In the genomic region with DNA sequence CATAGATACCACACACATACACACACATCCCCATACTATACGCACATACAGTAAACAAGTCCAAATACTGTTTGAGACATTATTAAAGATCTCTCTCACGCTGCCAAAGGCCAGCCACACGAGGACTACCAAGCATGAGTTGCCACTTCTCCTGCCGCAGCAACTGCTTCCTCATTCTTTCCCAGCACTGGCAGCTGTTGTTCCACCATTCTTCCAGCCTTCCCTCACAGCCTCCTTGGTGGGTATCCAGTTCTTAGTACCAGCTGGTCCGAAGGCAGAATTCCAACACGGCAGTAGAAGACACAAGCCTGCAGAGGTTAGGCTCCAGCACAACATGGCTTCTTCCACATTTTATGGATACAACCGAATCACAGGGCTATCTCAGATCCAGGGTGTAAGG, we compare ENCODE assay signal across 22 mouse cellular contexts. TPM values are rescaled to one million over a fixed set of nuclear protein-coding genes. Genes with fewer than 3 reads are reported as not detected.
DNase-seq lines count a peak whose midpoint lies in the region; ATAC-seq and TF ChIP-seq lines count a peak whose summit lies in the region.
"Had no signal": no experiment of that assay in that cellular context is flagged by ENCODE, and none has a peak within 500 bp of the region (broad histone marks: within the 10 kb centered on the region; RNA-seq: fewer than 3 reads in every experiment).

No protein-coding gene starts in this region.

- H3K4me3 ChIP-seq in megakaryocyte, embryonic 14.5 days (replicated peaks): peak overlapping the region; percentile 50
- no peak overlapping the region for H3K4me3 ChIP-seq in layer of hippocampus, adult 2 months
- no peak overlapping the region for H3K4me3 ChIP-seq in myocyte
- H3K4me3 ChIP-seq: embryonic facial prominence, embryonic 15.5 days; forebrain, embryonic 10.5 days; heart, embryonic 15.5 days; hindbrain, embryonic 10.5 days; midbrain, embryonic 15.5 days; stomach, embryonic 15.5 days had no signal

- H3K27me3 ChIP-seq in megakaryocyte, embryonic 14.5 days (replicated peaks): no peaks in the 10 kb centered on the region
- peaks cover 4% of the 10 kb centered on the region for H3K27me3 ChIP-seq in myocyte (ENCODE audit: control insufficient read depth, insufficient read depth, insufficient read length)
- H3K27me3 ChIP-seq: embryonic facial prominence, embryonic 15.5 days; heart, embryonic 15.5 days; midbrain, embryonic 15.5 days; stomach, embryonic 15.5 days had no signal

- no peak overlapping the region for H3K27ac ChIP-seq in layer of hippocampus, adult 2 months
- H3K27ac ChIP-seq: embryonic facial prominence, embryonic 15.5 days; forebrain, embryonic 10.5 days; heart, embryonic 15.5 days; hindbrain, embryonic 10.5 days; macrophage; midbrain, embryonic 15.5 days; stomach, embryonic 15.5 days had no signal

- TF ChIP-seq CTCF in layer of hippocampus, adult 2 months (conservative IDR thresholded peaks at IDR 0.05): no peak

- no peak overlapping the region for H3K4me2 ChIP-seq in myocyte (ENCODE audit: low read depth)
- H3K4me2 ChIP-seq: embryonic facial prominence, embryonic 15.5 days; heart, embryonic 15.5 days; liver, embryonic 11.5 days; midbrain, embryonic 15.5 days; stomach, embryonic 15.5 days had no signal

- H3ac ChIP-seq in myocyte (ENCODE audit: control insufficient read depth, insufficient read length): no peak overlapping the region

- peaks cover 24% of the 10 kb centered on the region for H3K36me3 ChIP-seq in megakaryocyte, embryonic 14.5 days (replicated peaks; ENCODE audit: low read length)
- no peaks in the 10 kb centered on the region for H3K36me3 ChIP-seq in myocyte (ENCODE audit: control insufficient read depth, insufficient read depth)
- H3K36me3 ChIP-seq: embryonic facial prominence, embryonic 15.5 days; forebrain, embryonic 10.5 days; heart, embryonic 15.5 days; hindbrain, embryonic 10.5 days; midbrain, embryonic 15.5 days; stomach, embryonic 15.5 days had no signal

- H3K79me2 ChIP-seq in myocyte (ENCODE audit: control insufficient read depth, insufficient read depth): no peaks in the 10 kb centered on the region

- no peak for DNase-seq in frontal cortex, postnatal 10 days (ENCODE audit: low spot score in 2 of 2)
- DNase-seq in layer of hippocampus, adult 2 months (ENCODE audit: low spot score in 2 of 2): peak; percentile 39 to 52
- DNase-seq in spleen, postnatal 4 days (ENCODE audit: low spot score in 2 of 2): no peak
- DNase-seq: adrenal gland, postnatal 10 days; cerebellum, adult 2 months; heart, adult 18-20 months; kidney, adult 2 months; kidney, postnatal 14 days; lung, adult 2 months; thymus, adult 2 months had no signal

- peaks cover 15% of the 10 kb centered on the region for H3K9me3 ChIP-seq in megakaryocyte, embryonic 14.5 days
- H3K9me3 ChIP-seq: embryonic facial prominence, embryonic 15.5 days; heart, embryonic 15.5 days; hindbrain, embryonic 10.5 days; midbrain, embryonic 15.5 days; stomach, embryonic 15.5 days had no signal

- peak; percentile 75 for ATAC-seq in frontal cortex, adult (ENCODE audit: low TSS enrichment)
- ATAC-seq in megakaryocyte, adult 5-6 weeks (ENCODE audit: poor library complexity, severe bottlenecking): no peak
- ATAC-seq: midbrain, embryonic 15.5 days had no signal

- H3K4me1 ChIP-seq in megakaryocyte, embryonic 14.5 days: peaks cover 30% of the 10 kb centered on the region
- H3K4me1 ChIP-seq: embryonic facial prominence, embryonic 15.5 days; heart, embryonic 15.5 days; hindbrain, embryonic 10.5 days; midbrain, embryonic 15.5 days; stomach, embryonic 15.5 days had no signal

- no peak for TF ChIP-seq POLR2A in myocyte (IDR thresholded peaks at IDR 0.05; ENCODE audit: insufficient read length, low read depth)

TF ChIP-seq in myocyte, 11 proteins besides CTCF, POLR2A, EP300 and RAD21:
- TF ChIP-seq SRF (IDR thresholded peaks at IDR 0.05; ENCODE audit: control insufficient read depth, insufficient read length, low read depth) (no peak), MYOG (IDR thresholded peaks at IDR 0.05; ENCODE audit: control insufficient read depth in 1 of 3, insufficient read depth in 1 of 3, insufficient read length in 2 of 3, low read depth in 2 of 3) (peak; percentile 82 to 96 (median 87)), TCF3 (IDR thresholded peaks at IDR 0.05; ENCODE audit: insufficient read length, low read depth) (no peak), MYOD1 (IDR thresholded peaks at IDR 0.05; ENCODE audit: control insufficient read depth in 1 of 3, insufficient read length in 2 of 3, low read depth in 2 of 3) (peak; percentile 31 to 90 (median 79))

RNA-seq across cellular contexts. Expression of a gene that starts 14.2 kb away (rescaled TPM):
- 1.5 and 3.5 TPM in 2 replicates for polyA plus RNA-seq in megakaryocyte, embryonic 14.5 days (2012; ENCODE audit: insufficient read depth, low replicate concordance)
- total RNA-seq in megakaryocyte, adult 5-6 weeks (2015): 15.1 and 18.4 TPM in 2 replicates
- 24.4 and 26.4 TPM in 2 replicates for total RNA-seq in megakaryocyte, adult 5-6 weeks (2017)
- total RNA-seq in layer of hippocampus, adult 2 months (2021): 10 to 100 TPM; 20.5 to 25.6 TPM
- 4.0 TPM for polyA plus RNA-seq in myocyte (2012; fragmentation: generic; extraction: Trizol)

RNA-seq across cellular contexts. Expression of a gene that starts 41.9 kb away (rescaled TPM):
- polyA plus RNA-seq in megakaryocyte, embryonic 14.5 days (2012; ENCODE audit: insufficient read depth, low replicate concordance): 433 and 1,147 TPM in 2 replicates
- total RNA-seq in megakaryocyte, adult 5-6 weeks (2015): not detected in 2 replicates
- 0.20 TPM in 1 of 2 replicates, not detected in the other for total RNA-seq in megakaryocyte, adult 5-6 weeks (2017)
- 10 to 100 TPM; 14.8 to 19.0 TPM for total RNA-seq in layer of hippocampus, adult 2 months (2021)
- 0.01 TPM for polyA plus RNA-seq in myocyte (2012; fragmentation: generic; extraction: Trizol)
- total RNA-seq: heart, adult 18-20 months had no signal
- polyA plus RNA-seq: macrophage had no signal

RNA-seq across cellular contexts. Expression of a gene that starts 53.0 kb away (rescaled TPM):
- 10.7 and 14.5 TPM in 2 replicates for polyA plus RNA-seq in megakaryocyte, embryonic 14.5 days (2012; ENCODE audit: insufficient read depth, low replicate concordance)
- total RNA-seq in megakaryocyte, adult 5-6 weeks (2015): 0.27 and 0.36 TPM in 2 replicates
- not detected in 2 replicates for total RNA-seq in megakaryocyte, adult 5-6 weeks (2017)
- 10 to 100 TPM; 18.3 to 19.3 TPM for total RNA-seq in layer of hippocampus, adult 2 months (2021)
- 0.04 TPM for polyA plus RNA-seq in myocyte (2012; fragmentation: generic; extraction: Trizol)

Comparison
In these comparisons a context has a peak if more than half of its experiments do, and no peak if none do; other contexts are left out.
1. DNase-seq: peak in layer of hippocampus, adult 2 months (2 of 2); none in frontal cortex, postnatal 10 days (0 of 2) and spleen, postnatal 4 days (0 of 2).
2. RNA of a gene that starts 41.9 kb away (total RNA-seq): 14.8 to 19.0 TPM in layer of hippocampus, adult 2 months; 0.20 TPM in megakaryocyte, adult 5-6 weeks; every median in the first group is over 10 times any median in the second.
3. RNA of a gene that starts 53.0 kb away (total RNA-seq): 18.3 to 19.3 TPM in layer of hippocampus, adult 2 months; 0.27 to 0.36 TPM in megakaryocyte, adult 5-6 weeks; every median in the first group is over 10 times any median in the second.